Mouse (Mus musculus) NIH3T3 (cell line): ENCODE measurements around the gene Cyb5rl.
A peak's percentile ranks its signal among the peaks of the same experiment; 100 is the strongest.
"Not testable (repeated sequence)": the region's sequence is repeated elsewhere in the genome, so short reads cannot be mapped to it uniquely, and the experiment has no call there.

Source experiments
- DNase-seq: peaks from one replicate; pipeline ENCODE4 v3.0.0-alpha.2; 2012; ENCODE audit warnings: low read depth

Gene Cyb5rl

GRCm38 (mm10) chr4:107109181-107109580, 42.4 kb downstream of the Cyb5rl start:
- DNase-seq = not testable (repeated sequence)

- DNase-seq = no peak
Observed at GRCm38 (mm10) chr4:107114278-107114677, 47.5 kb downstream of the Cyb5rl start.

- DNase-seq = no peak
Observed at GRCm38 (mm10) chr4:107117741-107118385, 51.1 kb downstream of the Cyb5rl start.

GRCm38 (mm10) chr4:107119056-107119455, 52.3 kb downstream of the Cyb5rl start:
- no peak for DNase-seq

- DNase-seq = no peak
Observed at GRCm38 (mm10) chr4:107120676-107121075, 53.9 kb downstream of the Cyb5rl start.

GRCm38 (mm10) chr4:107121165-107121943, 54.6 kb downstream of the Cyb5rl start:
- DNase-seq = peak; percentile 64

GRCm38 (mm10) chr4:107124376-107124775, 57.6 kb downstream of the Cyb5rl start:
- no peak for DNase-seq

GRCm38 (mm10) chr4:107125101-107125500, 58.3 kb downstream of the Cyb5rl start:
- DNase-seq = no peak

GRCm38 (mm10) chr4:107126389-107126788, 59.6 kb downstream of the Cyb5rl start:
- DNase-seq = no peak

- no peak for DNase-seq
Observed at GRCm38 (mm10) chr4:107126891-107127524, 60.2 kb downstream of the Cyb5rl start.

- DNase-seq = no peak
Observed at GRCm38 (mm10) chr4:107127901-107128669, 61.3 kb downstream of the Cyb5rl start.

- no peak for DNase-seq
Observed at GRCm38 (mm10) chr4:107129373-107129772, 62.6 kb downstream of the Cyb5rl start.

GRCm38 (mm10) chr4:107130534-107130933, 63.7 kb downstream of the Cyb5rl start:
- DNase-seq = no peak

- no peak for DNase-seq
Observed at GRCm38 (mm10) chr4:107134891-107135290, 68.1 kb downstream of the Cyb5rl start.

- no peak for DNase-seq
Observed at GRCm38 (mm10) chr4:107135663-107136062, 68.9 kb downstream of the Cyb5rl start.

- DNase-seq = no peak
Observed at GRCm38 (mm10) chr4:107136531-107136930, 69.7 kb downstream of the Cyb5rl start.
